Mouse (Mus musculus) myocyte (in vitro differentiated cells): ENCODE measurements around the gene Alkbh5.

ENCODE experiments used
- E2F4 ChIP-seq: IDR thresholded peaks from one replicate; pipeline ENCODE4 v1.6.1; 2011; ENCODE audit warnings: mild to moderate bottlenecking, control low read depth, moderate library complexity; ENCODE audit not compliant: insufficient read depth
- MYOD1 ChIP-seq, 3 experiments: IDR thresholded peaks; one replicate each; pipeline ENCODE4 v1.6.1; 2011; ENCODE audit warnings: control low read depth in 2 of 3, low read depth in 2 of 3, mild to moderate bottlenecking in 2 of 3, moderate library complexity in 1 of 3; ENCODE audit not compliant: insufficient read length in 2 of 3, control insufficient read depth in 1 of 3
- POLR2A ChIP-seq: IDR thresholded peaks from one replicate; pipeline ENCODE4 v1.6.1; 2011; ENCODE audit warnings: low read depth, mild to moderate bottlenecking, control low read depth, moderate library complexity; ENCODE audit not compliant: insufficient read length
- TCF3 ChIP-seq: IDR thresholded peaks from one replicate; pipeline ENCODE4 v1.6.1; 2011; ENCODE audit warnings: low read depth, control low read depth; ENCODE audit not compliant: insufficient read length
- USF1 ChIP-seq: IDR thresholded peaks from one replicate; pipeline ENCODE4 v1.6.1; 2011; ENCODE audit warnings: low read depth, mild to moderate bottlenecking, control low read depth, moderate library complexity

DNA sequence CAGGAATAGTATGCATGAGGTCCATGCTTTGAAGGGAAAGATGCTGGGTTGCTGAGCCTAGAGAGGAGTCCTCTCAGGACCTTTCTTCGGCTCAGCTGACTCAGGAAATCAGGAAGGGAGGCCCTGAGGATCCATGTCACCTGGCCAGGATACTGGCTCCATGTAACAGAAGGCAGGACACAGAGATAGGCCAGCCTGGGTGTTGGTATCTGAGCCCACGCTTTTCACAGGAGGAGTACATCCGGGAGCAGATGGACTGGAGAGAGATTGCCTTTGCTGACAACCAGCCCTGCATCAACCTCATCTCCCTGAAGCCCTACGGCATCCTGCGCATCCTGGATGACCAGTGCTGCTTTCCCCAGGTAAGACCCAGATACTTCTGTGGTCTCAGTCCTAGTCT, 43.5 kb upstream of the Alkbh5 start:
- no peak for TF ChIP-seq POLR2A
- TF ChIP-seq USF1 = no peak
- TF ChIP-seq E2F4 = no peak
- no peak for TF ChIP-seq TCF3
- TF ChIP-seq MYOD1 (IDR thresholded peaks at IDR 0.05; ENCODE audit: control insufficient read depth in 1 of 3, insufficient read length in 2 of 3, low read depth in 2 of 3) = no peak
